Mouse (Mus musculus) kidney, adult 2 months (tissue): ENCODE measurements around the gene Hikeshi. TPM values are rescaled to one million over a fixed set of nuclear protein-coding genes. Genes with fewer than 3 reads are reported as not detected.

ENCODE experiments used
- DNase-seq: peaks from one replicate; pipeline ENCODE4 v3.0.0; 2021
- H3K27ac ChIP-seq: fragments of 200-500 bp; 2 replicates; pipeline ENCODE4 v1.5.1; 2012; ENCODE audit warnings: low read depth, low read length, control low read depth, inconsistent platforms; ENCODE audit not compliant: insufficient read depth
- H3K27me3 ChIP-seq: fragments of 200-500 bp; replicated peaks from 2 replicates; pipeline ENCODE4 v1.6.1; 2012; ENCODE audit warnings: mild to moderate bottlenecking, moderate library complexity, low read length, inconsistent platforms; ENCODE audit not compliant: control insufficient read depth, insufficient read depth
- H3K36me3 ChIP-seq: fragments of 200-500 bp; 2 replicates; pipeline ENCODE4 v1.6.1; 2012; ENCODE audit warnings: mild to moderate bottlenecking, moderate library complexity, low read length, inconsistent platforms; ENCODE audit not compliant: control insufficient read depth, insufficient read depth
- H3K4me1 ChIP-seq: fragments of 200-500 bp; 2 replicates; pipeline ENCODE4 v1.6.1; 2011; ENCODE audit warnings: low read length; ENCODE audit not compliant: control insufficient read depth, insufficient read depth
- H3K4me3 ChIP-seq: fragments of 200-500 bp; 2 replicates; pipeline ENCODE4 v1.5.1; 2011; ENCODE audit warnings: mild to moderate bottlenecking, low read depth, low read length, control low read depth; ENCODE audit not compliant: insufficient read depth
- CTCF ChIP-seq: fragments of 200-500 bp; conservative IDR thresholded peaks from 2 replicates; pipeline ENCODE4 v1.5.1; 2011; ENCODE audit warnings: low read depth, mild to moderate bottlenecking, control low read depth, low read length, moderate library complexity, mixed read lengths; ENCODE audit not compliant: insufficient read depth, insufficient read length
- POLR2A ChIP-seq: fragments of 200-500 bp; IDR thresholded peaks from one replicate; pipeline ENCODE4 v1.6.1; 2011; ENCODE audit warnings: low read depth, low read length, control low read depth
- WGBS: fragments of 180-500 bp; shearing (Covaris S2); methylation state at CpG from one replicate; pipeline ENCODE4 v1.1.7; 2018; 5-methylcytosine and 5-hydroxymethylcytosine counted together
- polyA plus RNA-seq: library from polyadenylated mRNA; depleted of rRNA; stranded (reverse); fragments of >200 nt; gene quantifications from 2 replicates; pipeline ENCODE4 v1.2.3, GENCODE M21; 2012

Hikeshi gene
- polyA plus RNA-seq, 1 experiment, result 84.3 TPM

GRCm38 (mm10) chr7:89954261-89954660, 13.3 kb upstream of the Hikeshi start:
- H3K4me1 ChIP-seq, result no peaks in the 10 kb centered on the region
- no peak overlapping the region for H3K4me3 ChIP-seq
- no peaks in the 10 kb centered on the region for H3K27me3 ChIP-seq
- TF ChIP-seq POLR2A (no peak), CTCF (no peak)
- peaks cover 1% of the 10 kb centered on the region; the same call in 1 of the 2 replicates for H3K36me3 ChIP-seq
- DNase-seq, result no peak
- 85% methylated on average over 5 of the region's 5 CpGs for WGBS
- H3K27ac ChIP-seq, result no peak overlapping the region

DNA sequence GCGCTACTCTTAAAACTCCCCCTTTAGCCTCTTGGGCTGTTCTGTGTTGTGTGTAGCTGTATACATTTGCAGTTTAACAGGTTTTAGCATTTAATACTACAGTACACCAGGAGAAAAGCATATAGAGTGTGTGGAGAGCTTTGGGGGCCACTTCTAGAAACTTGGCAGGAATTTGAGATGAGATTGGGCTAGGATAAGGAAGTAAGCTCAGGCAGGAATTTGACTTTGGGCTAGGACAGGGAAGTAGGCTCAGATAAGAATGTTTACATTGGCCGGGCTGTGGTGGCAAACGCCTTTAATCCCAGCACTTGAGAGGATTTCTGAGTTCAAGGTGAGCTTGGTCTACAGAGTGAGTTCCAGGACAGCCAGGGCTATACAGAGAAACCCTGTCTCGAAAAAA, 8.4 kb upstream of the Hikeshi start:
- DNase-seq, result no peak
- 80% methylated on average over 4 of the region's 4 CpGs for WGBS
- no peaks in the 10 kb centered on the region for H3K36me3 ChIP-seq
- no peak overlapping the region for H3K4me3 ChIP-seq
- no peaks in the 10 kb centered on the region for H3K27me3 ChIP-seq
- TF ChIP-seq CTCF (no peak), POLR2A (no peak)
- H3K4me1 ChIP-seq, result no peaks in the 10 kb centered on the region
- H3K27ac ChIP-seq, result no peak overlapping the region

- no peak overlapping the region for H3K27ac ChIP-seq
Measured at GRCm38 (mm10) chr7:89948026-89948425, 7.0 kb upstream of the Hikeshi start.

GRCm38 (mm10) chr7:89939497-89940353, 1.3 kb downstream of the Hikeshi start:
- peak overlapping the region; percentile 26; the same call in 1 of the 2 replicates for H3K4me3 ChIP-seq
- 41% methylated on average over 15 of the region's 15 CpGs for WGBS
- no peak overlapping the region for H3K27ac ChIP-seq
- no peaks in the 10 kb centered on the region for H3K27me3 ChIP-seq
- DNase-seq, result no peak
- H3K36me3 ChIP-seq, result no peaks in the 10 kb centered on the region
- peaks cover 8% of the 10 kb centered on the region; the same call in 1 of the 2 replicates for H3K4me1 ChIP-seq
- no peak for TF ChIP-seq CTCF
- TF ChIP-seq POLR2A, result no peak

More at GRCm38 (mm10) chr7:89948026-89948425, 7.0 kb upstream of the Hikeshi start:
- WGBS, result 70% methylated on average over 7 of the region's 7 CpGs
- no peak for TF ChIP-seq POLR2A
- TF ChIP-seq CTCF, result no peak
- Histone ChIP-seq H3K4me1 (no peaks in the 10 kb centered on the region), H3K36me3 (no peaks in the 10 kb centered on the region), H3K4me3 (no peak overlapping the region), H3K27me3 (no peaks in the 10 kb centered on the region)
- peak; percentile 22 for DNase-seq

DNA sequence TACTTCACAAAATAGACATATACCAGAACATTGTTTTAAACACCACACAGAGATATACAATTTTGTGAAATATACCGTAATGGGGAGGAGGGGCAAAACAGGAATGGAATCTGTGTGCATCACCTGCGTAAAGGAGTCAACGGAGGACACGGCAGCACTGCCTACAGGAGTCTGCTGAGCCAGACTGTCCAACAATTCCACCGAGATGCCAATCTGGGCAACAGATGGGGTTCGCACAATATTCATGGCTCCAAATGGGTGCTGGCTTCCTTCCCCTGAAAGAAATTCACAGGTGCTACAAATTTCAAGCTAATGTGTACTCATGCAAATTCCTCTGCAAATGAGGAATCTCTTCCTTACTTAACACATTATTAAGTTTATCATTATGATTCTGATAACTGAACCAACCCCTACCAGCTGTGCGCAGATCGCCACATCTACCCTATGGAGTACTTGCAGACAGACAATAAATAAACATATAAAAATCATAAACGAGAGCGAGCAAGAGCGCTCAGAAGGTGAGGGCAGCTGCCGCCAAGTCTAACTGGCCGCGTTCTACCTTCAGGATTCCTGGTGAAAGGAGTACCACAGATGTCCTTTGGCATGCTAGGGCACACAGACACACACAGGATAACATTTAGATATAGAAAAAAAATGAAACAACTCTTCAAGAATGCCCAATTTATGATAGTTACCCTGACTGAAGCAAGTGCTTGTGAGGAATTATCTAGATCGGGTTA, 17.4 kb downstream of the Hikeshi start:
- H3K27me3 ChIP-seq, result no peaks in the 10 kb centered on the region
- H3K27ac ChIP-seq, result no peak overlapping the region
- TF ChIP-seq POLR2A (no peak), CTCF (no peak)
- no peak for DNase-seq
- H3K4me3 ChIP-seq, result no peak overlapping the region
- WGBS, result 97% methylated on average over 15 of the region's 15 CpGs
- H3K4me1 ChIP-seq, result no peaks in the 10 kb centered on the region
- no peaks in the 10 kb centered on the region; the same call in 1 of the 2 replicates for H3K36me3 ChIP-seq

GRCm38 (mm10) chr7:89917776-89918175, 23.2 kb downstream of the Hikeshi start:
- Histone ChIP-seq H3K36me3 (no peaks in the 10 kb centered on the region; the same call in 1 of the 2 replicates), H3K27ac (no peak overlapping the region), H3K4me3 (no peak overlapping the region), H3K27me3 (no peaks in the 10 kb centered on the region), H3K4me1 (no peaks in the 10 kb centered on the region)
- WGBS, result 92% methylated on average over 4 of the region's 4 CpGs
- no peak for DNase-seq
- TF ChIP-seq POLR2A (no peak), CTCF (no peak)

- no peak overlapping the region for H3K4me3 ChIP-seq
- WGBS, result 92% methylated on average over 5 of the region's 5 CpGs
- DNase-seq, result no peak
- no peaks in the 10 kb centered on the region for H3K27me3 ChIP-seq
- H3K27ac ChIP-seq, result no peak overlapping the region
- TF ChIP-seq CTCF (no peak), POLR2A (no peak)
- no peaks in the 10 kb centered on the region; the same call in 1 of the 2 replicates for H3K36me3 ChIP-seq
- H3K4me1 ChIP-seq, result no peaks in the 10 kb centered on the region
Measured at GRCm38 (mm10) chr7:89916711-89917110, 24.3 kb downstream of the Hikeshi start.
